Mouse (Mus musculus) liver, postnatal 0 days (tissue): ENCODE data around the gene Rbl2.

Experiments used
- CTCF ChIP-seq: sonication (generic); IDR thresholded peaks from 2 replicates; pipeline ENCODE4 v1.5.1; 2016; ENCODE audit warnings: antibody characterized with exemption, low read depth
- EP300 ChIP-seq: IDR thresholded peaks from 2 replicates; pipeline ENCODE4 v1.6.1; 2016; ENCODE audit warnings: antibody characterized with exemption, low read depth, mild to moderate bottlenecking

GRCm38 (mm10) chr8:91117537-91117936, 47.7 kb downstream of the Rbl2 start:
- TF ChIP-seq CTCF (peak; percentile 34; the same call in 1 of the 2 replicates), EP300 (no peak)
